ENCODE assay signal across 8 mouse cellular contexts in the genomic region with DNA sequence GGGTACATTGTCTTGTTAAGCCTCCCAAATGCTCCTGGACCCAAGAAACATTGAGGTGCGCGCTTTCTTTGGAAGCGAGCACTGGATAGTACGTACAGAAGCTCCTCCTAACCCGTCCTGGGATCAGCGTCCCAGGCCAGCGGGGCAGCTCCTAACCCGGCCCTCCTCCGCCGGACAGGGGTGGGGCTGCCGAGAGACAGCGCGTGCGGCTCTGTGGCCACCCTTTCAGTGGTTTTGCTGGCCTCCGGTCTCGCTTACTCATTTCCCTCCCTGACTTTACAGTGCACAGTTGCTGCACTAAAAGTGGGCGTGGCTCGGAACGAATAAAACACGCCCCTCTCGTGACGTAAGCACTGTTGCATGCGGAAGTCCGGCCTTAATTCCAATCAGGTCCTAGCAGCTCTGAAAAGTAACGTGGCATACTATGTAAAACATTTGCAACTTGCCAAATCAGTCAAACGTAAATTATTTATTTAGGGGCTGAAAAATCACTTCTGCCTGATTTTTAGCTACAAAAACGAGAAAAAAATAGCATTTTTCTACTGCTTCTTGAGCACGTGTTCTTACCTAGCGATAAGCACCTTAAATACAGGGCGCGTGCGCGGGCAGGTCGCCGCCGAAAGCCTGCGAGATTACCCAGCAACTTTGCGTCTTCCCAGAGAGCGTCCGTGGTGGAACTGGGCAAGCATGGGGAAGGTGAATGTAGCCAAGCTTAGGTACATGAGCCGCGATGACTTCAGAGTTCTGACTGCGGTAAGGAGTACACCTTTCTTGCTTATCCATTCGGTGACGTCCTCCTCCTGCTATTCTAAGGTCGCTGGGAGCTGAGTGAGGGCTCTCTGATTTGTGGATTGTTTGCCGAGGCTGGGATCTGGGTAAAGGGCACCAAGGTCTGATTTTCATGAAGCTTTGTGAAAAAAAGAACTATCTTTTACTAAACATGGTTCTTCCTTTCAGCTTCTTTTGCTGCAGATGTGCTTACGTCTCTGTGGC. TPM values are rescaled to one million over a fixed set of nuclear protein-coding genes. Genes with fewer than 3 reads are reported as not detected.
A peak's percentile ranks its signal among the peaks of the same experiment; 100 is the strongest.
DNase-seq lines count a peak whose midpoint lies in the region; ATAC-seq lines count a peak whose summit lies in the region.

A gene (plus strand): TSS at position 392 of the 993 bp plus-strand sequence.

- peaks cover 12% of the 10 kb centered on the region for H3K36me3 ChIP-seq in hindbrain, embryonic 15.5 days

- H3K4me2 ChIP-seq in hindbrain, embryonic 15.5 days: peak within 1 kb of the TSS; percentile 90

- H3K4me1 ChIP-seq in hindbrain, embryonic 15.5 days (replicated peaks): peaks cover 22% of the 10 kb centered on the region

- H3K27me3 ChIP-seq in hindbrain, embryonic 15.5 days: no peaks in the 10 kb centered on the region

- peak within 1 kb of the TSS; percentile 85 for H3K9ac ChIP-seq in hindbrain, embryonic 15.5 days

- under 1% methylated on average over 48 of the region's 48 CpGs for WGBS in hindbrain, embryonic 15.5 days

- peak; percentile 98 for ATAC-seq in hindbrain, embryonic 15.5 days (ENCODE audit: low FRiP score, low read depth)

- peak within 1 kb of the TSS; percentile 56 for H3K4me3 ChIP-seq in hindbrain, embryonic 15.5 days

- no peaks in the 10 kb centered on the region for H3K9me3 ChIP-seq in hindbrain, embryonic 15.5 days

- H3K27ac ChIP-seq in hindbrain, embryonic 15.5 days (replicated peaks): peak within 1 kb of the TSS; percentile 85

- peak; percentile 93 for DNase-seq in T-cell, adult 2 months (ENCODE audit: low spot score)
- peak; percentile 88 to 94 for DNase-seq in cerebellum, postnatal 36 days
- DNase-seq in frontal cortex, postnatal 36 days (ENCODE audit: low spot score in 2 of 2): peak; percentile 84 to 96
- peak; percentile 90 for DNase-seq in left cerebral cortex, adult 11 months (ENCODE audit: low spot score)
- DNase-seq in lung, postnatal 4 days: peak; percentile 96
- peak; percentile 96 for DNase-seq in retina, postnatal 7 days (ENCODE audit: low read depth, low spot score)
- peak; percentile 72 for DNase-seq in urinary bladder, adult 2 months (ENCODE audit: low spot score)

RNA-seq across cellular contexts. Expression of the gene that starts here (rescaled TPM):
- polyA plus RNA-seq in hindbrain, embryonic 15.5 days (2015; fragmentation: Nextera tagmentation; extraction: Ambion mirVana): 20.6 and 22.1 TPM in 2 replicates
- 25.1 and 32.0 TPM in 2 replicates for polyA plus RNA-seq in urinary bladder, adult 2 months (2012; rRNA removed)

Comparison
In these comparisons a context has a peak if more than half of its experiments do, and no peak if none do; other contexts are left out.
1. Peak in every context shown above with its lines: DNase-seq, ATAC-seq, H3K4me3 ChIP-seq and H3K27ac ChIP-seq.